Mouse (Mus musculus) forebrain, embryonic 14.5 days (tissue): ENCODE measurements around the gene Bcar3. TPM values are rescaled to one million over a fixed set of nuclear protein-coding genes. Genes with fewer than 3 reads are reported as not detected.

Experiments
- ATAC-seq: fragments of 200-750 bp; cut with Nextera tagmentation; 2 replicates; pipeline ENCODE4 v1.8.0; 2017; ENCODE audit warnings: mild to moderate bottlenecking, moderate library complexity
- DNase-seq: peaks from one replicate; pipeline ENCODE4 v3.0.0-alpha.2; 2015; ENCODE audit warnings: low spot score
- H3K27ac ChIP-seq: fragments of 300-500 bp; sonication (generic); 2 replicates; pipeline ENCODE4 v1.5.1; 2014; ENCODE audit warnings: low read depth, mild to moderate bottlenecking, control low read depth, low read length, moderate library complexity
- H3K27me3 ChIP-seq: fragments of 300-500 bp; sonication (generic); replicated peaks from 2 replicates; pipeline ENCODE4 v1.6.1; 2014; ENCODE audit warnings: low read length, control low read depth, mixed read lengths; ENCODE audit not compliant: control insufficient read depth, insufficient read depth
- H3K36me3 ChIP-seq: fragments of 300-500 bp; sonication (generic); 2 replicates; pipeline ENCODE4 v1.6.1; 2014; ENCODE audit warnings: low read length, control low read depth; ENCODE audit not compliant: control insufficient read depth, insufficient read depth
- H3K4me1 ChIP-seq: fragments of 300-500 bp; sonication (generic); 2 replicates; pipeline ENCODE4 v1.6.1; 2014; ENCODE audit warnings: antibody characterized with exemption, low read length, control low read depth; ENCODE audit not compliant: control insufficient read depth, insufficient read depth
- H3K4me2 ChIP-seq: fragments of 300-500 bp; sonication (generic); 2 replicates; pipeline ENCODE4 v1.6.1; 2014; ENCODE audit warnings: mild to moderate bottlenecking, control low read depth, low read length
- H3K4me3 ChIP-seq: fragments of 300-500 bp; sonication (generic); 2 replicates; pipeline ENCODE4 v1.5.1; 2014; ENCODE audit warnings: low read depth, low read length, control low read depth
- H3K9ac ChIP-seq: fragments of 300-500 bp; sonication (generic); 2 replicates; pipeline ENCODE4 v1.6.1; 2014; ENCODE audit warnings: mild to moderate bottlenecking, low read length, control low read depth, moderate library complexity
- H3K9me3 ChIP-seq: fragments of 300-500 bp; sonication (generic); replicated peaks from 2 replicates; pipeline ENCODE4 v1.6.1; 2016; ENCODE audit warnings: low read length, control low read depth, mixed read lengths; ENCODE audit not compliant: control insufficient read depth
- WGBS: fragments of 180-500 bp; shearing (Covaris S2); extraction: QIAGEN DNeasy Blood & Tissue Kit; methylation state at CpG from one replicate; pipeline ENCODE4 v1.1.7; 2014; 5-methylcytosine and 5-hydroxymethylcytosine counted together
- polyA plus RNA-seq: library from polyadenylated mRNA; unstranded; fragments of >200 nt; fragmentation: Nextera tagmentation; extraction: Ambion mirVana; gene quantifications from 2 replicates; pipeline ENCODE4 v1.2.1, GENCODE M21; 2014

Gene Bcar3
- polyA plus RNA-seq, 1 experiment from 2014 or later: 4.2 TPM

- H3K27me3 ChIP-seq: no peaks in the 10 kb centered on the region
- no peaks in the 10 kb centered on the region for H3K36me3 ChIP-seq
- H3K9ac ChIP-seq: no peak overlapping the region
- 91% methylated on average over 4 of the region's 4 CpGs for WGBS
- DNase-seq (no peak), ATAC-seq (no peak)
- H3K9me3 ChIP-seq: no peaks in the 10 kb centered on the region
- H3K4me1 ChIP-seq: peaks cover 24% of the 10 kb centered on the region
- no peak overlapping the region for H3K4me3 ChIP-seq
- H3K27ac ChIP-seq: no peak overlapping the region
- no peak overlapping the region for H3K4me2 ChIP-seq
These were observed 192.3 kb downstream of the Bcar3 start for GRCm38 (mm10) chr3:122486193-122486592.

GRCm38 (mm10) chr3:122488051-122488754, 194.3 kb downstream of the Bcar3 start:
- no peak overlapping the region for H3K4me2 ChIP-seq
- peaks cover 20% of the 10 kb centered on the region for H3K4me1 ChIP-seq
- no peak overlapping the region for H3K4me3 ChIP-seq
- H3K27ac ChIP-seq: no peak overlapping the region
- WGBS: 33% methylated on average over 1 of the region's 1 CpGs
- no peak overlapping the region for H3K9ac ChIP-seq
- H3K9me3 ChIP-seq: no peaks in the 10 kb centered on the region
- no peaks in the 10 kb centered on the region for H3K27me3 ChIP-seq
- ATAC-seq: no peak; the same call in 1 of the 2 replicates
- DNase-seq: no peak
- H3K36me3 ChIP-seq: no peaks in the 10 kb centered on the region

GRCm38 (mm10) chr3:122490574-122490973, 196.6 kb downstream of the Bcar3 start:
- Histone ChIP-seq H3K4me2 (no peak overlapping the region), H3K36me3 (no peaks in the 10 kb centered on the region), H3K9ac (no peak overlapping the region), H3K4me1 (peaks cover 12% of the 10 kb centered on the region; the same call in 1 of the 2 replicates), H3K9me3 (no peaks in the 10 kb centered on the region), H3K27me3 (no peaks in the 10 kb centered on the region), H3K4me3 (no peak overlapping the region), H3K27ac (no peak overlapping the region)
- ATAC-seq: no peak
- 66% methylated on average over 6 of the region's 6 CpGs for WGBS
- no peak for DNase-seq

DNA sequence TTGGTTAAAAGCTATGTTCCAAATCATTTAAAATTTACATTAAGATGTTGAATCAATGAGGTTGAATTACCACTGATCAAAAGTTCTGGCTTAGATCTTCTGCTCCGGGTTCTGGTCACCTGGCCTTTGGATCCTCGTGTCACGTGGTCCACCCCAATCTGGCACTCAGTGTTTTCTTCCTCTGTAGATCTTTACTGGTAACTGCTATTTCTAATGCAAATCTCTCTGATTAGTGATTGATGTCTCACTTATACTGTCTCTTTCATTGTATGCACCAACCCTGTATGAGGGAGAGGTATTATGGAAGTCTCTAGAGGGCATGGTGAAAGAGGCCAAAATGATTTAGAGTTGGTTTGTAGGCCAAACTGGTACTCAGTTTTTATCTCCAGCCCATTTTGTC, 198.1 kb downstream of the Bcar3 start:
- Histone ChIP-seq H3K4me3 (no peak overlapping the region), H3K9ac (no peak overlapping the region), H3K4me2 (no peak overlapping the region), H3K27ac (no peak overlapping the region), H3K36me3 (no peaks in the 10 kb centered on the region), H3K27me3 (no peaks in the 10 kb centered on the region), H3K4me1 (peaks cover 12% of the 10 kb centered on the region; the same call in 1 of the 2 replicates), H3K9me3 (no peaks in the 10 kb centered on the region)
- 82% methylated on average over 3 of the region's 3 CpGs for WGBS
- ATAC-seq (no peak), DNase-seq (no peak)

DNA sequence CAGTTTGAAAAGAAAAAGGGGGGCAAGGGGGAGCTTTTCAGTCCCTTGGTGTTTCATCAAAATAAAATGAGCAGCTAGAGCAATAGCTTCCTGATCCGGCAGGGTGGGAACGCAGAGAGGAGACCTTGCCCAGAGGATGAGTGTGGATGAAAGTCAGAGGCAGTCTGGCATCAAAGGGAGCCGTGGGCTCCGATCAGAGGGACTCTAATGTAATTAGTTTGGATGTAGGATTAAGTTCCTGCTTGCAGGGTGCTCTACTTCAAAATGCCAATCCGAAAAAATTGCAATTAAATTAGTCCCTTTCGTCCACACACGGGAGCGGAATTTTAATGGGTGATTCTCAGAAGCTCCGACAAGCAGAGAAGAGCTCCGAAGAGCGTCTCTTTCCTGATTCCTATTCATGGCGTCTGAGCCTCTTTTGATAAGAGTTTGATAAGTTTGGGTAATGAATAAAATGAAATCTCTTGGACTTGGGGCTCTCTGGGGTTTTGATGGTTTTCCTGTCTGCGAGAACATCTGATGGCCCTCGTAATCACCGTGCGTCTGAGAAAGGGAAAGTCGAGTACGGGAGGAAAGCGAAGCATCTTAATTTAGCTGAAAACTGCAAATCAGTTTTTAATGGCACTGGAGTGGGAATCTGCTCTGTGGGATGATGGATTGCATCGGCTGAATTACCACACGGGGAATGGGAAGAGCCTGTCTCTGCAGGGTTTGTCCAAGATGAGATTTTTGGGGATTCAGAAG, 199.1 kb downstream of the Bcar3 start:
- Histone ChIP-seq H3K9ac (no peak overlapping the region), H3K4me1 (peaks cover 9% of the 10 kb centered on the region; the same call in 1 of the 2 replicates), H3K9me3 (no peaks in the 10 kb centered on the region), H3K4me2 (peak overlapping the region; percentile 37), H3K4me3 (peak overlapping the region; percentile 4; the same call in 1 of the 2 replicates), H3K27ac (no peak overlapping the region), H3K27me3 (no peaks in the 10 kb centered on the region), H3K36me3 (no peaks in the 10 kb centered on the region)
- peak; percentile 57 for ATAC-seq
- WGBS: 20% methylated on average over 21 of the region's 21 CpGs
- DNase-seq: peak; percentile 48

DNA sequence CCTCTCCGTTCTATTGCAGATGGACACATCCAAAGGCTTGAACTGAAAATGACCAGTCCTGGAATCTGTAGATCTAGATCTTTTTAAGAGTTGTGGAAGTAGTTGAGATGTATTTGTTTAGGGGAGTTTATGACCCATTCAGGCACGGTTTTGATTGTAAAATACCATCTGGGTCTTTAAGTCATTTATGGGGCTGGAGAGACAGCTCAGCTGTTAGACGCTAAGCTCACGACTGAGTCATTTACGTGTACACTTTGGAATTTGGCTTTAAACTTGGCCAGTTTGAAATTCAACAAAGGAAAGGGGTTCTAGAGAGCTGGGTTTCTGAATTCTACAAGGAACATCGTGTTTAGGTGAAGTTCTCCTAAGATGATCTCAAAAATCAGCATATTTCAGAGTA, 200.8 kb downstream of the Bcar3 start:
- DNase-seq: no peak
- no peak for ATAC-seq
- H3K4me1 ChIP-seq: peaks cover 4% of the 10 kb centered on the region; the same call in 1 of the 2 replicates
- H3K27me3 ChIP-seq: no peaks in the 10 kb centered on the region
- WGBS: 96% methylated on average over 6 of the region's 6 CpGs
- no peak overlapping the region for H3K27ac ChIP-seq
- no peak overlapping the region for H3K9ac ChIP-seq
- no peak overlapping the region for H3K4me3 ChIP-seq
- no peaks in the 10 kb centered on the region for H3K36me3 ChIP-seq
- no peak overlapping the region for H3K4me2 ChIP-seq
- no peaks in the 10 kb centered on the region for H3K9me3 ChIP-seq

DNA sequence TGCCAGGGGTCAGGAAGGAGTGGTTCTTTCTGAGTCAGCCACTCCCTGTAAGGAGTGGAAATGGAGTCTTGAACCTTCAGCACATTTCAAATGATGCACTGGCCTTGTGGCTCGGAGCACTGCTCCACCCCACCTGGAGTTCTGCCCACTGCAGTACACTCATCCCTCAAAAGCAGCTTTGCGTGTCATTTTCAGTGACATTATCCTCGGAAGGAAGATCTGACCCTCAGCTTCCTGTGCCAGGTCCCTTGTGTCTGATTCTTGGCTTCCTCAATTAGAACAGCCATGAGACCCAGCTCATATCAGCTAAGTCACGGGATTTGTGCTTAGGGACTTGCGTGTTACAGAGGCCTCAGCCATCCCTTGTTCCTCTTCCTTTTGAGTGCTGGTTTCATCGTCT, 203.9 kb downstream of the Bcar3 start:
- Histone ChIP-seq H3K36me3 (no peaks in the 10 kb centered on the region), H3K9ac (no peak overlapping the region), H3K4me3 (no peak overlapping the region), H3K4me2 (no peak overlapping the region), H3K27ac (no peak overlapping the region), H3K27me3 (no peaks in the 10 kb centered on the region), H3K9me3 (no peaks in the 10 kb centered on the region), H3K4me1 (no peaks in the 10 kb centered on the region)
- no peak for ATAC-seq
- DNase-seq: no peak
- 91% methylated on average over 6 of the region's 6 CpGs for WGBS

DNA sequence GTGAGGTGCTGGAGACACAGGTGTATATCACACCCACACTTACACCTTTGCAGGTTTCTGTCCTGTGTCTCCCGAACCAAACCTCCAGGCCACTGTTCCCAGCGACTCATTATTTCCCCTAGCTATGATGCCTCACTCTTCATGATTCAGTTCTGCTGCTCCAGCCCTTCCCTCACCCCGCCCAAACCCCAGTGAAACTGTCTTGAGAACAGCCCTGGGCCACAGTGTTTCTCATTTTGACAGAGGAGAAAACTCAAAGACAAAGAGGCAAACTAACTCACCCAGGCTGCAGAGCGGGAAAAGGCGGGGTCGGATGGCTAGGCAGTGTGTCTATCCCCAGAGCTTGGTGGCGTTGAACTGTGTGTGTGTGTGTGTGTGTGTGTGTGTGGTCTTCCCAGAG, 204.6 kb downstream of the Bcar3 start:
- 85% methylated on average over 7 of the region's 7 CpGs for WGBS

DNA sequence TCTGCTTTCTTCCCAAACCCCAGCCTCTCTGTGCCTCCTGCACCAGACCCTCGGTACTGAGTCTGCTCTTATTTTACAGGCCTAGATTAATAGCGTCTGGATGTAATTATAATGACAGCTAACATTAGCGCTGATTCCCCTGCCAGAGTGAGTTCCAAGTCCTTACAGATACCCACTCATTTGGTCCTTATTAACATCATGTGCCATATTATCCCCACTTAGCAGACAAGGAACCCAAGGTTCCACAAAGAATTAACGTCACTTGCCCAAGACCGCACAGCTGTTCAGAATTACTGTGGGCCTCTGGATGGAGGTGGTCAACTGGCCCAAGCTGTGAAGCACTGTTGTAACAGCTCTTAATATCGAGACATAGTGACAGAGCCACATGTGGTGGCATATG, 205.7 kb downstream of the Bcar3 start:
- H3K9me3 ChIP-seq: no peaks in the 10 kb centered on the region
- H3K27ac ChIP-seq: no peak overlapping the region
- no peak overlapping the region for H3K4me2 ChIP-seq
- WGBS: 77% methylated on average over 6 of the region's 6 CpGs
- no peak overlapping the region for H3K4me3 ChIP-seq
- no peak overlapping the region for H3K9ac ChIP-seq
- ATAC-seq: no peak
- DNase-seq: no peak
- no peaks in the 10 kb centered on the region for H3K4me1 ChIP-seq
- H3K36me3 ChIP-seq: no peaks in the 10 kb centered on the region
- H3K27me3 ChIP-seq: no peaks in the 10 kb centered on the region

More for the DNA sequence above, 204.6 kb downstream of the Bcar3 start:
- Histone ChIP-seq H3K9me3 (no peaks in the 10 kb centered on the region), H3K9ac (no peak overlapping the region), H3K36me3 (no peaks in the 10 kb centered on the region), H3K27me3 (no peaks in the 10 kb centered on the region), H3K27ac (no peak overlapping the region), H3K4me3 (no peak overlapping the region), H3K4me1 (no peaks in the 10 kb centered on the region), H3K4me2 (no peak overlapping the region)
- DNase-seq (no peak), ATAC-seq (no peak)
